Mouse (Mus musculus) embryo, embryonic 10.5 days (tissue): ENCODE results near the gene Adamtsl3.
A peak's percentile ranks its signal among the peaks of the same experiment; 100 is the strongest.

Experiments
- DNase-seq: peaks from one replicate; pipeline ENCODE4 v3.0.0-alpha.2; 2015; ENCODE audit warnings: low spot score

The Adamtsl3 gene

DNA sequence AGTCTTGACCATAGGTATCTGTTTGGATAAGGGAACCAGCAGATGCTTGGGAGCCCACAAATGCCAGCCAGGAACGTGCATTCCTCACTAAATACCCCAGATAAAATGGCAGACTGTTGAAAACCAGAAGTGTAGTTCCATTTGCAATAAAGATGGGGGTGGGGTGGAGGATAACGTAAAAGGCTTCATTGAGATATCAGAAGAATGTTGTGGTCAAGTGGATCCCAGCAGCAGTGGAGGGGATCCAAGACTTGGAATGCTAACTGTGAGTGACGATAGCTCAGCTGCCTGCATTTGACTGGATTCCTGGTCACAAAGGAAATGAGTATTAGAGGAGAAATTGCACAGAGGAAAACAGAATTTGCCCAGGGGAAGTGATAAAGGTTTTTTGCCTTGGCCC, 87.1 kb downstream of the Adamtsl3 start:
- no peak for DNase-seq

DNA sequence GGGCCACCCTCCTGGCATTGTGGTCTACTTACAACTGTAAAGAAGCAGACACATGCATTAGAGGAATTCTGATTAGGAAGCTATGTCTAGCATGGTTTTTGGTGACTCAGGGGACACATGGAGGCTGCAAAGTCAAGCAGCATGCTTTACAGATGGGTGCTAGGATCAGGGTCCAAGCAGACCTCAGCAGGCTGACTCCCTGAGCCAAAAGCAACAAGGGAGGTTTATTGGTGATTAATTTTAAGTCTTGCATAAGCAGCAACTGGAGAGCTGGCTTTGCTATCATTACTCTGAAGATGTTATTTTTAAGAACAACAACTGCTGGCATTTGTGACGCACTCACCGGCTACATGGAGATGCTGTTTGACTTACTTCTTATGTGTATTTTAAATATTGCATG, 88.1 kb downstream of the Adamtsl3 start:
- DNase-seq: no peak

DNA sequence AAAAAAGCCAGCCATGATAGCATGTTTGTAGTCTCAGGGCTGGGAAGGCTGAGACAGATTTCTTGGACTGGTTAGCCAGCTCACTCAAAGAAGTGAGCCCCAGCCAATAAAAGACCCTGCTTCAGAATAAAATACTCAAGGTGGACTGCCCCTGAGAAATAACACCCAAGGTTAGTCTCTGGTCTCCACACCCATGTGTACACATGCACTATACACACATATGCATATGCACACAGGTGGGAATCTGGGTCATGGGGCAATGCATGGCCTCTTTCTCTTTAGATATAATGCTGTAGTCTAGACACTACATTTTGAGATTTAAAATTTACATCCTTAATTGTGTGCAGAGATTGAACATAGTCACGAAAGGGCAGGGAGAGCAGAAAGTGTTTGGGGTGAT, 88.8 kb downstream of the Adamtsl3 start:
- no peak for DNase-seq

DNA sequence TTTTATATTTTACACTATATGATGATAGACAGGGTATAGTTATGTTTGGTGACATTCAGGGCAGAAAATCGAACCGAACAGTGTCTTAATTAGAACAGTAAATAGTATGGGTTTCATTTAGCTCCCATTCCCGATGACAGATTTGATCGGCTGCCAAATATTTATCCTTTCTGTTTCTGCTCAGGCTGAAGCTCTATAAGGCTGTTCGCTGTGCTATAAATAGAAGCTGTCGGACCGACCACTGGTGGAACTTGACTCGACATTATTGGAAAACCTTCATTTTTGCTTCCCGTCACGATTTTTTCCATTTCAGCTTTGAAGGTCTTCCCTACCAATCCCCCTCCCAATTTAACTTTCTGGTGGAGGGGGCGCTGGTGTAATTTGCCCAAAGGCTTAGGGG, 89.9 kb downstream of the Adamtsl3 start:
- DNase-seq: no peak

- DNase-seq: no peak
Observed at GRCm38 (mm10) chr7:82429447-82429846, 94.0 kb downstream of the Adamtsl3 start.

DNA sequence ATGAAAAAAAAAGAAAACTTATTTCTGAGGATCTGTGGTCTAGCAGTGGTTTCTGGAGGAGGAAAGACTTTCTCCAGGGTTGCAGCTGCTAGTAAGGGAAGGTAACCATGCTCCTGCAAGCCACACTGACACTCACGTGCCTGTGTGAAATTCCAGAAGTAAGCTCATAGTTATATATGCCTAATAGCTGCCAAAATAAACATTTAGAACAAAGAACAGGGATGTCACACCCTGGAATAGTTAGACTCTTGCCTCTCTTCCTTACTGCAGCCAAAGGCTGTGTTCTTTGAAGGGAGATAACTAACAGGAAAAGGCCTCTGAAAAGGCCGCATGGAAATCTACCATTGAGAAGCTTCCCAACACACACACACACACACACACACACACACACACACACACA, 96.1 kb downstream of the Adamtsl3 start:
- no peak for DNase-seq

- DNase-seq: no peak
Observed at GRCm38 (mm10) chr7:82433226-82433625, 97.7 kb downstream of the Adamtsl3 start.

DNA sequence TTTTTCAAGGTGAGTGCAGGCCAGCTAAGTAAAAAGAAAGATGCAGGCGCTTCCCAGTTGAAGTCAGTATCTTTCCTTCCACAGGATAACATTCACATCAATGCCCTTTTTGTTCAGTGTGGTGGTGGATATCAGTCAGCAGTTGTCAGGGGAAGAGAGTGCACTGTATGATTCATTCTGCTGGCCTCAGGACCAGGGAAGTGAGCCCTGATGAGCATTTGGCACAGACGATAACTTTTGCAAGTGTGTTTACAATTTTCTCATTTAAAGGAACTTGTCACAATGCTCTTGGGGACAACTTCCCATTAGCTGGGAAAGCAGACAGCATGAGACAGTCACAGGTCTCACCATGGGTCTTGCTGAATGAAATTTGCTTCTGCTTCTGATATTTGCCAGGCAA, 122.9 kb downstream of the Adamtsl3 start:
- no peak for DNase-seq

DNA sequence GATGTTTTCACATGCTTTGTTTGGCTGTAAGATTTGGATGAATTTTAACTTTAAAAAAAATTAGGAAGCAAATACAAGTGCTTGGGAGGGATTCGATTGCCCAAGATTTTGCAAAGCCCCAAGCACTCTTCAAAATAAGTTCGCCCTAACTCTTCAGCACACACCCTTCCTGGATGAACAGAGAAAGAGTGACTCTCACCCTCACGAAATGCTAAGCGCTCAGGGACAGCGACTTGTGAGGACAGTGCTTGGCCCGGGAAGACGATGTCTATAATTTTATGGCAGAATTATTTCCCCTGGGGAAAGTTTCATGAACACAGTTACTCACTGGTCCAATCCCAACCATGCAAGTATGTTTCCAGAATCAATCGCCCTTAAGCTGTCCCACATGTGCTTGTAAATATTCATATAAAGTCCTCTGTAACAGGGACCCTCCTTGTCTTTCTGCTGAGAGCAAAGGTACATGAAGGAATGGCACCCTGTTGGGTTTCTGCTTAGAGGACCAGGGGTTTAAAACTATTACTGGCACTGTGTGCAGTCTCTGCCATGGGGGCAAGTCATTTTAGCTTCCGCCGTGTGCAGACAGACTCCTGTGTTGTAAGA, 127.5 kb downstream of the Adamtsl3 start:
- DNase-seq: no peak

GRCm38 (mm10) chr7:82464364-82464763, 128.9 kb downstream of the Adamtsl3 start:
- DNase-seq: no peak

DNA sequence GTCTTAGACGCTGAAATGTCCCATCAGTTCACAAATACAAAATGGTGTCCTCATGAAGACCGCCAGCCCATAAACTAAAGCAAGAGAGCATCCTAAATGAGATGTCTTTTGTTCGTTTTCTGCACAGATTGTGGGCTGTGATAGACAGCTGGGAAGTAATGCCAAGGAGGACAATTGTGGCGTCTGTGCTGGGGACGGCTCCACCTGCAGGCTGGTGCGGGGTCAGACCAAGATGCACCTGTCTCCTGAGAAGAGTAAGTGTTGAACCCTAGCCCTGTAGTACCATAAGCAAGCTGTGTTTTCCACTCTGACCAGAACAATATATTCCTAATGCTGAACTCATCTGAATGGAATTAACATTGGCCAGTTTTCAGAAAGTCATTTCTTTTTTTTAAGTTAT, 129.9 kb downstream of the Adamtsl3 start:
- DNase-seq: no peak

GRCm38 (mm10) chr7:82476441-82477221, 141.1 kb downstream of the Adamtsl3 start:
- DNase-seq: no peak

DNA sequence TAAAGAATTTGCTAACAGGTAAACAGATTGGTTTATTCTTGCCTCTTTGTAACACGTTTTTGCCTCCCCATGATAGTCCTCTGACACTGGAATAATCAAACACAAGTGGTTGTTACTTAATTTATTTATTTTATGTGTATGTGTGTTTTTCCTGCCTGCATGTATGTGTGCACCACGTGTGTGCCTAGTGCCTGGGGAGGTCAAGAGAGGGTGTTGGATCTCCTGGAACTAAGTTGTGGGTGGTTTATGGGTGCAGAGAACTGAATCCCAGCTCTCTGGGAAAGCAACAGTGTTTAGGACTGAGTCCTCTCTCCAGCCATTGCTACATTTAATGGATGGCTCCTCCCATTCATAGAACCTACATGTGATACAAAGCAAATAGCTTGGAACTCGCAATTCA, 143.0 kb downstream of the Adamtsl3 start:
- no peak for DNase-seq

DNA sequence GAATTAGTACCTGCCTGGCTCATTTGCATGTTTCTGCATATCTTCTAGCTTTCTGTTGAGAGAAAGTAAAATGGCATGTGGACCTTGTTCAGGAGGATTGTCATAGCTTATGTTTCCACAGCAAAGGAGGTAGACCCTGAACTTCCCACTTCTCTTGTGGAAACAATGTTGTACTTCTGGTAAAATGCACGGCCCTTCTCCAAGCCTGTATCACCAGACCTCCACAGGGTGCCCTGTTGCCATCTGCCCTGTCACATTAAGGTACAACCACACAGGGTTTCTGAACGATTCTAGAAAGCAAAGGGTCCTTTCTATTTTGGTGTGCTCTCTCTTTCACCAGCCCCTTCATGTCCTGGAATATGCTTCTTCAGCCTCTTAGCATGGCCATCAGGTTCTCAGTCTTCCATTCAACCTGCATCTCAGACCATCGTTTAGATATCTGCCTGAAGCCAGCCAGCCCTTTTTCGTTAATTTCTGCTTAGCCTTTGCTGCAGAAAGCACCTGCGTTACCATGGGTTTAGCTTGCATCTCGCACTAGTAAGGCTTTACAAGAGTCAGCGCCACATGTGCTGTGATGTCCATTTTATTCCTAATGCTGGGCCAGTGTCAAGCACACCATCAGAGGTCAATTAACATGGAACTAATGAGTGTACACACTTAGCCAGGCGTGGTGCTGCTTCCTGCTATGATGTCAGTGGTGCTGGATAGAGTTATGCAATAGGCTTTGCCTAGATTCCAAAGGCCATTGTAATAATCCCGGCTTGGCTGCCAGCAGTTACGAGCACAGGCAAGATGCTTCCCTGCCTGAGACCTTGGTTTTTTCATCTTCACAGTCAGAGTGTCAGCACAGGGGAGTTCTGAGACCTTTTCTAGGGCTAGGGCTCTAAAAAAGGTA, 143.6 kb downstream of the Adamtsl3 start:
- DNase-seq: no peak

GRCm38 (mm10) chr7:82483426-82483825, 147.9 kb downstream of the Adamtsl3 start:
- no peak for DNase-seq

- peak; percentile 32 for DNase-seq
Observed at GRCm38 (mm10) chr7:82484834-82485233, 149.3 kb downstream of the Adamtsl3 start.

GRCm38 (mm10) chr7:82485344-82485954, 150.0 kb downstream of the Adamtsl3 start:
- DNase-seq: no peak

- DNase-seq: no peak
Observed at GRCm38 (mm10) chr7:82491018-82491417, 155.5 kb downstream of the Adamtsl3 start.

GRCm38 (mm10) chr7:82492881-82493280, 157.4 kb downstream of the Adamtsl3 start:
- no peak for DNase-seq

DNA sequence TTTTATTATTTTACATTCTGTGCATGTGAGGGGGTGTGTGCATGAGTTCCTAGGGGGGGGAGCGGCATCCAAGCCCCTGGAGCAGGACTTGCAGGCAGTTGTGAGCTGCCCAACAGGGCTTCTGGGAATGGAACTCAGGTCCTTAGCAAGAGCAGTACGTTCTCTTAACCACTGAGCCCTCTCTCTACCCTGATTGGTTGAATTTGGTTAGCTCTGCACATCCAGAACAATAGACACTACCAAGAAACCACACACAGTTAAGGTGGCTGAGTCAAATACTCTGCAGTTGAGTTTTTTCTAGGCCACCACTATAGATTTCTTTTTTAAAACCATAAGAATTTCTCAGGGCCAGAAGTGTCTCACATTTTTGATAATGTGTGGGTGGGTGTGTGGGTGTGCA, 158.7 kb downstream of the Adamtsl3 start:
- no peak for DNase-seq

DNA sequence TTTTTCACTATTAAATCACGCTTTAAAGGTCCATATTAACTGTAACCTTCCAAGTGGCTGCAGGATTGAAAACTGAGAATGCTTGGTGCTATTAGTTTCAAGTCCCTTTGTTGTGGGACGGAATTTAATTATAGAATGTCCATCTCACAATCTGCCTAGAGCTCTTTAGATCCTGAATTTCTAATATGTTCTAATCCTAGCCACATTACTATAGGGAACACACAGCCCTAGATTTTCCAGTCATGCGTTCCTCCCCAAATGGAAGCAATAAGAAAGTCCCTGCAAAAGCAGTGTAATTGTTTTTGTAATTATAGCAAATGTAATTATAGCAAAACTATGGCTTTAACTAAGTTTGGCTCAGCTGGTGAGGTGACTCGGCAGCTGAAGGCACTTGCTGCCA, 161.6 kb downstream of the Adamtsl3 start:
- no peak for DNase-seq

GRCm38 (mm10) chr7:82501306-82501705, 165.8 kb downstream of the Adamtsl3 start:
- DNase-seq: no peak
